Comparison of ENCODE assay signal across 22 mouse cellular contexts in genomic region chr4:70053136-70053535, GRCm38 (mm10).
DNase-seq lines count a peak whose midpoint lies in the region; ATAC-seq and TF ChIP-seq lines count a peak whose summit lies in the region.
"Had no signal": no experiment of that assay in that cellular context is flagged by ENCODE, and none has a peak within 500 bp of the region (broad histone marks: within the 10 kb centered on the region; RNA-seq: fewer than 3 reads in every experiment).

No protein-coding gene starts in this region.

- TF ChIP-seq POLR2A in kidney, adult 2 months (IDR thresholded peaks at IDR 0.05; ENCODE audit: low read depth, low read length): no peak

- DNase-seq in kidney, adult 2 months: peak; percentile 74
- peak; percentile 80 for DNase-seq in kidney, adult 9 months
- no peak for DNase-seq in kidney, adult 18-20 months
- peak; percentile 7 to 11 for DNase-seq in kidney, postnatal 36 days
- no peak for DNase-seq in kidney, postnatal 10 days
- DNase-seq: adrenal gland, adult 2 months; adrenal gland, postnatal 10 days; adrenal gland, postnatal 25 days; cerebellum, adult 11 months; cerebellum, adult 18-20 months; cerebellum, adult 8-10 months; cerebellum, adult 9-11 months; cerebellum, postnatal 14 days; cerebellum, postnatal 36 days; embryo, embryonic 11 days had no signal

- no peak overlapping the region for H3K4me2 ChIP-seq in kidney, embryonic 14.5 days (replicated peaks; ENCODE audit: low read depth, low read length)
- H3K4me2 ChIP-seq: embryonic facial prominence, embryonic 13.5 days; embryonic facial prominence, embryonic 15.5 days; forebrain, embryonic 12.5 days had no signal

- no peaks in the 10 kb centered on the region for H3K9me3 ChIP-seq in kidney, embryonic 14.5 days (ENCODE audit: control insufficient read depth, low read length)
- H3K9me3 ChIP-seq: embryonic facial prominence, embryonic 13.5 days; embryonic facial prominence, embryonic 15.5 days; forebrain, embryonic 10.5 days; forebrain, embryonic 12.5 days had no signal

- no peak overlapping the region for H3K4me3 ChIP-seq in kidney, adult 2 months (ENCODE audit: insufficient read depth, low read depth, low read length)
- H3K4me3 ChIP-seq in kidney, embryonic 14.5 days (ENCODE audit: low read length): no peak overlapping the region
- H3K4me3 ChIP-seq: embryonic facial prominence, embryonic 13.5 days; embryonic facial prominence, embryonic 15.5 days; erythroblast, embryonic 14.5 days; forebrain, embryonic 10.5 days; forebrain, embryonic 12.5 days had no signal

- no peak for TF ChIP-seq CTCF in kidney, adult 2 months (conservative IDR thresholded peaks at IDR 0.05; ENCODE audit: insufficient read depth, insufficient read length, low read depth, low read length)

- no peak overlapping the region for H3K27ac ChIP-seq in kidney, adult 2 months (ENCODE audit: insufficient read depth, low read depth, low read length)
- H3K27ac ChIP-seq in kidney, embryonic 14.5 days (ENCODE audit: low read depth, low read length): no peak overlapping the region
- H3K27ac ChIP-seq: embryonic facial prominence, embryonic 13.5 days; embryonic facial prominence, embryonic 15.5 days; forebrain, embryonic 10.5 days; forebrain, embryonic 12.5 days had no signal

- no peak overlapping the region for H3K9ac ChIP-seq in kidney, embryonic 14.5 days (ENCODE audit: low read depth, low read length)
- H3K9ac ChIP-seq: embryonic facial prominence, embryonic 13.5 days; embryonic facial prominence, embryonic 15.5 days; forebrain, embryonic 12.5 days had no signal

- H3K27me3 ChIP-seq in kidney, adult 2 months (replicated peaks; ENCODE audit: control insufficient read depth, insufficient read depth, low read length): no peaks in the 10 kb centered on the region
- no peaks in the 10 kb centered on the region for H3K27me3 ChIP-seq in kidney, embryonic 14.5 days (ENCODE audit: control insufficient read depth, insufficient read depth, low read length)
- H3K27me3 ChIP-seq: embryonic facial prominence, embryonic 13.5 days; embryonic facial prominence, embryonic 15.5 days; forebrain, embryonic 12.5 days had no signal

- no peak for ATAC-seq in kidney, embryonic 14.5 days (ENCODE audit: low FRiP score, low TSS enrichment)
- ATAC-seq: forebrain, embryonic 14.5 days had no signal

- no peaks in the 10 kb centered on the region for H3K4me1 ChIP-seq in kidney, adult 2 months (ENCODE audit: control insufficient read depth, insufficient read depth, low read length)
- no peaks in the 10 kb centered on the region for H3K4me1 ChIP-seq in kidney, embryonic 14.5 days (ENCODE audit: control insufficient read depth, insufficient read depth, low read length)
- H3K4me1 ChIP-seq: embryonic facial prominence, embryonic 13.5 days; embryonic facial prominence, embryonic 15.5 days; forebrain, embryonic 10.5 days; forebrain, embryonic 12.5 days had no signal

- 35% methylated on average over 2 of the region's 2 CpGs for WGBS in kidney, adult 2 months
- WGBS in kidney, embryonic 14.5 days: 77% methylated on average over 2 of the region's 2 CpGs

- no peaks in the 10 kb centered on the region for H3K36me3 ChIP-seq in kidney, adult 2 months (ENCODE audit: control insufficient read depth, insufficient read depth, low read length)
- H3K36me3 ChIP-seq in kidney, embryonic 14.5 days (ENCODE audit: control insufficient read depth, insufficient read depth, low read length): no peaks in the 10 kb centered on the region
- H3K36me3 ChIP-seq: embryonic facial prominence, embryonic 13.5 days; embryonic facial prominence, embryonic 15.5 days; forebrain, embryonic 10.5 days; forebrain, embryonic 12.5 days had no signal

Comparison
In these comparisons a context has a peak if more than half of its experiments do, and no peak if none do; other contexts are left out.
1. DNase-seq: peak in kidney, adult 2 months (single experiment), kidney, adult 9 months (single experiment) and kidney, postnatal 36 days (2 of 2); none in kidney, adult 18-20 months (single experiment) and kidney, postnatal 10 days (single experiment).